Mouse (Mus musculus) lung, adult 2 months (tissue): Measurements from ENCODE around the gene Spaca9.
A peak's percentile ranks its signal among the peaks of the same experiment; 100 is the strongest.

Experiments used
- CTCF ChIP-seq: fragments of 200-500 bp; IDR thresholded peaks from 2 replicates; pipeline ENCODE4 v1.5.1; 2011; ENCODE audit warnings: mild to moderate bottlenecking, low read length, control low read depth; ENCODE audit not compliant: insufficient read depth
- POLR2A ChIP-seq: fragments of 200-500 bp; IDR thresholded peaks from 2 replicates; pipeline ENCODE4 v1.6.1; 2011; ENCODE audit warnings: low read depth, mild to moderate bottlenecking, control low read depth, low read length, borderline replicate concordance; ENCODE audit errors: extremely low read depth

- TF ChIP-seq CTCF (peak; percentile 42), POLR2A (no peak)
Observed at GRCm38 (mm10) chr2:28654295-28654694, 45.2 kb downstream of the Spaca9 start.
